Mouse (Mus musculus) olfactory bulb, adult 2 months (tissue): ENCODE measurements at regions not wholly inside any gene's neighbourhood (a gene's known extent, or its start where the extent isn't known, plus 50 kb on each side); places are given as distances from the start of the nearest gene placed in this dataset.

Source experiments
- CTCF ChIP-seq: fragments of 200-500 bp; IDR thresholded peaks from 2 replicates; pipeline ENCODE4 v1.5.1; 2012; ENCODE audit warnings: low read depth, mild to moderate bottlenecking, low read length, moderate library complexity; ENCODE audit not compliant: insufficient read depth
- POLR2A ChIP-seq: fragments of 200-500 bp; IDR thresholded peaks from 2 replicates; pipeline ENCODE4 v1.6.1; 2012; ENCODE audit warnings: mild to moderate bottlenecking, low read depth, low read length, moderate library complexity; ENCODE audit not compliant: insufficient read depth

DNA sequence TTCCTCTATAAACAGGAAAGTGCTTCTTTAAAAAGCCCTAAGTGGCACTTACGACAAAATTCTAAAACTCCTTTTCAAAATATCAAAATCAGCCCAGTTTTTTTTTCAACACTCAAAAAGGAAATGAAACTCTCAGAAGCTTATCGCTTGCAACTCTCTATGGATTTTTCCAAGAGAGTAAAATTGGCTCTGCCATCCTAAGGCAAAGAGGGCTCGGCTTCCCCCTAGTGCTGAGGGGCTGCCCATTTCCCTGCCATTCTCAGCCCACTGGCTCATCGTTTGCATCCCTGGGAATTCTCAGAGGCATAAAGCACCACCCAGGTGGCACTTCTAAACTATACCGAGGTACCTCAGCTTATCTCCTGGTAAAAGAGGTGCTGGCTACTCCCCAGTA is 84.7 kb upstream of the Map3k7 start:
- TF ChIP-seq POLR2A (no peak), CTCF (no peak)
